Mouse (Mus musculus): ENCODE measurements around the gene Sox4.

The Sox4 gene

DNA sequence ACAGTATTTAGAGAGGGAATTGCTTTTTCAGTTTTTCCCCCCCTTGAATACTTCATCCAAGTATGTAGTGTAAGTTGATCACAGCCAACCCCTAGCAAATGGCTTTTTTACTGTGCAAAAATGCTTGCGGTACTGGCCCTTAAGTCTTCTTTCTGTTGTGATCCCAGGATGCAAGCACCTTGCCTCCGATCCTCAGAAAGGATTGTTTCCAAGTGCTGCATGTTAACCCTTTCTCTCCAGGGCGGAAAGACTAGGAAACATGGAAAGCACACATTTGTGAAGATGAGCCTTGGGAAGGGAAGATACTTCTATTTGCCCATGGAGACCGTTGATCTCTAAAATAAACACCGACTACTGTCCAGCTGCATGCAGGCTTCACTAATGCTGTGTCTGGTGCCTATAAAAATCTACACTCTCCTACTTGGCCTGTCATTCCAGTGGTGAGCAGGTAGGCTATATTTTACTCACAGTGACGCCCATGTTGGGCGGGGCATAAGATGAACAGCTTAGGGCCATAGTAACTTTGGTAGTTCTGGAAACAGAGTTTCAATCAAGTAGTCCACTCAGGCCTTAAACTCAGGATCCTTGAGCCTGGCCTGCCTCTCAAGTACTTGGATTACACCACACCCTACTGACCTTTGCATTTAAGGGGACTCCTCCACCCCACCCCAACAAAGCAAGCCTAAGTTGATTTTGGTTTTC, 5.6 kb downstream of the Sox4 start:
- no peak for DNase-seq (ENCODE audit: low read depth, low spot score)

DNA sequence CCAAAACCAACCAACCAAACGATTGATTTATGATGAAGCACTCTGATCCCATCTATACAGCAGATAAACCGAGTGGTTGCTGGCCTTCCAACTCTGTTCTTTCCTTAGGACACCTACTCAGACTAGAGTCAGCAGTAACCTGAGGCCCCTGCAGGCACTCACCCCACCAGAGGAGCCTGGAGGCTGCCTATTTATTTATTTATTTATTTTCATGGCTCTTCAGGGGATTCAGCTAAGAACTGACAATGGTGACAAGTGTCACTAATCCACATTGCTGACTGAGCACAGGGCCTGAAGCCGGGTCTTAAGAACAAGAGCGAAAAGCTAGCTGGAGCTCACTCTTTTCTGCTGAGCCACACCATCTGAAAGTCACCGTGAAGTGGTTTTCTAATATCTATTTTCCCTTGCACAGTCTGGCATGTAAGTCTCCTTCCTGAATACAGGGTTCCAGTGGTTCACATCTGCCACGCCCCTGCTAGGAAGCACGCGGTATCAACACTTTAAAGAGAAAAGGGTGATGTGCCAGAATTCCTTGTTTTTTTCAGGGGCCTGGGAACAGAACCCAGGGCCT, 6.9 kb downstream of the Sox4 start:
- no peak for DNase-seq (ENCODE audit: low read depth, low spot score)

DNA sequence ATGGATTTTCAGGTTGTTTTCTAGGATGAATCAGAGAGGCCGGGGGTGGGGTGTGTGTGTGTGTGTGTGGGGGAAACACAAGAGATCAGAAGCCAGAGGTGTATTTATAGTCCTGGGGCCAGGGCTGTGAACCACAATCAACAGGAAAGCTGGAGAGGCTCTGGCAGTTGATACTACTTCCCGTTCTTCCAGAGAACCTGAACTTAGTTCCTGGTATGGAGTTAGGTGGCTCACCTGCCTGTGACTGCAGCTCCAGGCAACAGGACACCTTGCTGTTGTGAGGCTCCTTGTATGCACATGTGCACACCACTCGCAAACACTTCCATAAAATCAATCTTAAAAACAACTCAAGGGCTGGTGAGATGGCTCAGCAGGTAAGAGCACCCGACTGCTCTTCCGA, 7.8 kb downstream of the Sox4 start:
- no peak for DNase-seq (ENCODE audit: low read depth, low spot score)

- DNase-seq (ENCODE audit: low read depth, low spot score), result no peak
Observed at GRCm38 (mm10) chr13:28942926-28943325, 10.6 kb downstream of the Sox4 start.

DNA sequence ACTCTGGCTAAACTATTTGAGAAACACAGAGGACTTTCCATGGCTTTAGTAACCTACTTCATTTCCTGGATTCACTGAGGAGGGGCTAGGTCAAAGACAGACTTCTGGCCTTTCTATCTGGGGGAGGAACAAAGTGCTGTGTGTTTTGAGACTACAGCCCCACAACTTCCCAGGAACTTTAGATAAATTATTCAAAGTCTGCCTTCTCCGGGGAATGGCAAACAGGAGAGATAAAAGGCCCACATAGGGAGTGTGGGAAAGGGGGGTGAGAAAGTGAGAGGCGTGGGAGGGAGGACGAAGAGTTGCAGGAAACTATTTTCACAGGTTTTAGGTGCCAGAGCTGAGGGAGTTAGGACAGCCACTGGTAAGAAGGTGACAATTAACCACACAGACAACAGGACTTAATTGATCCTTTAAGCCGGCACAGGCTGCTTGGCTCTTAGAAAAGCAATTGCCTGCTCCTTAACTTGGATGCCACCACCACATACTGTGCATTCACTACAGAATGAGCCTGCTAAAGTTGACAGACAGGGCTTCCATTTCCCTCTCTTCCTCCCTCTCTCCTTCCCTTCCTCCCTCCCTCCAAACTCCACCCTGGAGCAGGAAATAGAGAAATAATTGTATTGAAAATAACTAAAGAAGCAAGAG, 11.4 kb downstream of the Sox4 start:
- DNase-seq (ENCODE audit: low read depth, low spot score), result no peak

DNA sequence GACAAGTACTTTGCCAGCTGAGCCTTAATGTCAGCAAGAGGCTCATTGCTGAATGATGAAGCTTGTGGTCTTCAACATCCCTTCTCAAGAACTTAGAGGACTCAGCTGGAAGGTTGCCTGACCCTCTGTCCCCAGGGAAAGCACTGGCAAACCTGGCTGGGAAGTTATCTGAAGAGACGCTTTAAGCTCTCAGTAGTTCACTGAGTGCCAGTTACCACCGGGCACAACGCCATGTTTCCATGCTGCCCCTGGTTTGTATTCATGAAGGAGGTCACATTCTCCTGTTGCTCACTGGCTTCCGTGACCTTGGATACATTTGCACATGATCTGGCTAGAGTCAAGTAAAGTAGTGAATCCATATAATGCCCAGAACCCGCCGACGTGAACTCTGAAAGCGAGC, 20.1 kb downstream of the Sox4 start:
- DNase-seq (ENCODE audit: low read depth, low spot score), result no peak

GRCm38 (mm10) chr13:28931776-28932175, 21.7 kb downstream of the Sox4 start:
- DNase-seq (ENCODE audit: low read depth, low spot score), result no peak

DNA sequence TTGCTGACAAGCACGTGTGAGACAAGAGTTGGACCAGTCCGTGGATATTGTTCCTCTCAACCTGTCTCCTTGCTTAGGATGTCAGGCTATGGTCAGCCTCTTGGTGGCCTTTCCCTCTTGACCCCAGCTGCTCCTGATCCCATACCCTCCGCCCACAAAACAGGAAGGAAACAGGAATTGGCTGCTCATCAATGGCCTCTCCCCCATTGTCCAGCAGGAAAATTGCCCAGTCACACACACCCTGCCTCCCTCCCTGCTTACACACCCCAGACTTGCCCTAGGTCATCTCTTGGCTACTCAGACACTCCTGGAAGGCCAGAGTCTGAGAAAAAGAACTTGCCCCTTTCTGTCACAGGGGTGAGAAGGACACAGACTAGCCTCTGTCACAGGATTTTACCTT, 22.2 kb downstream of the Sox4 start:
- no peak for DNase-seq (ENCODE audit: low read depth, low spot score)

DNA sequence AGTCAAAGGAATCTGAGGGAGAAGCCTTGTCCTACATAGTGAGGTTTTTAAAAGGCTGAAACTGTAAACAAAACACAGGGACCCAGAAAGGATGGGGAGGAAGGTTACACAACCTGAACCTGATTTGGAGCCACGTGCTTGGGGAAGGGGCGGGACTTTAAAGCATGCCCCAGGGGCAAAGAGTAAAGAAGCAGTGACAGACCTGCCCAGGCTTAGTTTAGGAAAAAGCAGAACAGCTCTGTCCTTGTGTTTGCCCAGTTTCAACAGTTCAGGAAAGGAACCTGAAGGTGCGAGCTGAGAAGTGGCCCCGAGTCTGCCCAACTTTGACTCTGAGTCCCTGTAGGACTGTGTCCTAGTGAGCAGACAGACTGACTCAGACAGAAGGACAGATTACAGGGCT, 23.1 kb downstream of the Sox4 start:
- no peak for DNase-seq (ENCODE audit: low read depth, low spot score)

- no peak for DNase-seq (ENCODE audit: low read depth, low spot score)
Observed at GRCm38 (mm10) chr13:28929936-28930335, 23.6 kb downstream of the Sox4 start.

- no peak for DNase-seq (ENCODE audit: low read depth, low spot score)
Observed at GRCm38 (mm10) chr13:28923136-28923535, 30.4 kb downstream of the Sox4 start.

DNA sequence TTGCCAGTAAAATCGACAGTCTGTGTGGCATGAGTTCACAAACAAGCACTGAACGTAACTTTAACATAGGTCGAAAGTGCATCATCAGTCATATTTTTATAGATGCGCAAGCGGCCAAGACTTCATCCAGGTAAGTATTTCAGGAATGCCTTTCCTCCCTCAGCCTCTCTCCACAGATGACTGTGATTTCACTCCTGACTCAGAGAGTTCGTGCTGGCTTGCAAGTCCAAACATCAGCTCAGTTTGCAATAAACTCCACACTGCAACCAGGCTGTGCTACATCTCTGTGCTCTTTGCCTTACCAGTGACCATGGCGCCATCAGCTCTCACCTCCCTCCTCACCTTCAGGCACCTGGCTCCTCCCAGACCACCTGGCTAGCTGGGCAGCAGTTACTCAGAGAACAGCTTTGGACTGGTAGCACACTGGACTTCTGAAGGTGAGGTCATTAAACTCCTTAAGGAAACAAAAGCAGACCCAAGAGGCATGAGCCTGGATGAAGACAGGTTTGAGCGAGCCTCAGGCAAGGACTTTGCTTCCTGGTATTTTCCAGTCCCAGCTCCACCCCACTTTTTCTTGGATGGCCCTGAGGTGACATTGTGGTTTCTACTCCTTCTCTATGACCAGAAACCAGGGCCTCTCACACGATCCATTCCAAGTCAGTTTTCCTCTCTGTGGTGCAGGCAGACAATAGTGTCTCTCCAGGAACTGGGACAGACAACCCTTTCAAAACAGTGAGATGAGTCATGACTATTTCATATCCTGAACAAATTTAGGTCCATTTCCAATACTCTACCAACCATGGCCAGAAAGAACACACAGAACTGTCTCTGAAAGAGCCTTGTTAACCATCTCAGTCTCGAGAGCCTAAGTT, 35.9 kb downstream of the Sox4 start:
- DNase-seq (ENCODE audit: low read depth, low spot score), result no peak

DNA sequence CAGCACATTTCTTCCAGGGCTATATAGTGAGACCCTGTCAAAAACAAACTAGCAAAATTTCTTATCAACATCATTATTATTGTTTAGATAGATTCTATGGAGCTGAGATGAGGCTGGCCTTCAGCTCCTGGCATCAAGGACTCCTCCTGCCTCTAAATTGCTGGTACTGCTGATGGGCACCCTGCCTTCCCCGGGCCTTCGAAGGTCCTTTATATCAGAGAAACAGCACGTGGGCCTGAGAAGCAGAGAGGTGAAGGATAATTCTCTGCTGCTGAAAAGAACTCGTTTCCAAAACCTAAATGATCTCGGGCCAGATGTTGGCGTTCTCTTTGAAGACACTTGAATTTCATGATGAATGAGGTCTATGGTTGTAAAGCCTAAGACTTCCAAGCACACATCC, 39.9 kb downstream of the Sox4 start:
- no peak for DNase-seq (ENCODE audit: low read depth, low spot score)

DNA sequence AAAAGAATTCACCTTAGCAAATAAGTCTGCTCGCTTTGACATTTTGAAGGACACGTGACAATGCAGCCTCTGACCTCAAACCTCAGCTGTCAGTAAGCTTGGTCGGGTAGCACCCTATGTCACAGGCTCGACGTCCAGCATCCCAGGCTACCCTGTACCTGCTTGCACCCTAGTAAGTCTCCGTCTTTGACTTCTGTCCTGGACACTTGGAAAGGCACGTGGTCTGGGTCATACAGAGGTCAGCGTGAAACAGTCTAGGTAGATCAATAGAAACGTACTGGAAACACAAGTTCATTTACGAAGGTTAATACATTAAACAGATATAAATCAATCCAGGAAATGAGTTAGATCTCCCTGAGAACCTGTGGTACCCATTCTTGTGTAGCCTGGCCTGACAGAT, 46.5 kb downstream of the Sox4 start:
- DNase-seq (ENCODE audit: low read depth, low spot score), result no peak
